ENCODE assay signal across 8 mouse cellular contexts in genomic region chrX:93289076-93289475, GRCm38 (mm10). TPM values are rescaled to one million over a fixed set of nuclear protein-coding genes. Genes with fewer than 3 reads are reported as not detected.
DNase-seq lines count a peak whose midpoint lies in the region; ATAC-seq and TF ChIP-seq lines count a peak whose summit lies in the region.

No protein-coding gene starts in this region.

- H3K9me3 ChIP-seq in heart, postnatal 0 days (replicated peaks; ENCODE audit: control insufficient read depth, low read length) = peaks cover 3% of the 10 kb centered on the region; the same call in 1 of the 2 replicates
- H3K9me3 ChIP-seq in hindbrain, embryonic 13.5 days = no peaks in the 10 kb centered on the region
- no peaks in the 10 kb centered on the region for H3K9me3 ChIP-seq in midbrain, embryonic 14.5 days (ENCODE audit: control insufficient read depth, low read length)

- 15% methylated on average over 26 of the region's 37 CpGs for WGBS in heart, postnatal 0 days
- 16% methylated on average over 37 of the region's 37 CpGs for WGBS in hindbrain, embryonic 13.5 days
- 25% methylated on average over 37 of the region's 37 CpGs for WGBS in midbrain, embryonic 14.5 days

- H3K9ac ChIP-seq in heart, postnatal 0 days (replicated peaks; ENCODE audit: low read depth, low read length) = no peak overlapping the region
- peak overlapping the region; percentile 51; the same call in 1 of the 2 replicates for H3K9ac ChIP-seq in hindbrain, embryonic 13.5 days
- H3K9ac ChIP-seq in midbrain, embryonic 14.5 days (replicated peaks; ENCODE audit: low read length) = no peak overlapping the region; the same call in 1 of the 2 replicates

- no peak overlapping the region for H3K27ac ChIP-seq in heart, postnatal 0 days (ENCODE audit: low read depth)
- no peak overlapping the region for H3K27ac ChIP-seq in hindbrain, embryonic 13.5 days
- no peak overlapping the region for H3K27ac ChIP-seq in midbrain, embryonic 14.5 days (replicated peaks; ENCODE audit: low read depth, low read length)

- TF ChIP-seq CTCF in heart, postnatal 0 days (IDR thresholded peaks at IDR 0.05; ENCODE audit: low read depth) = no peak
- TF ChIP-seq CTCF in brain, embryonic 14.5 days (IDR thresholded peaks at IDR 0.05; ENCODE audit: borderline replicate concordance, extremely low read depth, insufficient read depth, insufficient read length) = no peak

- H3K4me3 ChIP-seq in heart, postnatal 0 days (ENCODE audit: low read depth, low read length) = peak overlapping the region; percentile 46
- peak overlapping the region; percentile 35 for H3K4me3 ChIP-seq in hindbrain, embryonic 13.5 days
- peak overlapping the region; percentile 36 for H3K4me3 ChIP-seq in midbrain, embryonic 14.5 days (replicated peaks; ENCODE audit: low read depth, low read length)

- no peaks in the 10 kb centered on the region for H3K36me3 ChIP-seq in heart, postnatal 0 days (replicated peaks; ENCODE audit: control insufficient read depth, insufficient read depth, low read length)
- no peaks in the 10 kb centered on the region for H3K36me3 ChIP-seq in hindbrain, embryonic 13.5 days
- no peaks in the 10 kb centered on the region for H3K36me3 ChIP-seq in midbrain, embryonic 14.5 days (ENCODE audit: control insufficient read depth, insufficient read depth, low read length)

- no peaks in the 10 kb centered on the region for H3K4me1 ChIP-seq in heart, postnatal 0 days (ENCODE audit: control insufficient read depth, insufficient read depth)
- H3K4me1 ChIP-seq in hindbrain, embryonic 13.5 days (replicated peaks) = peaks cover 10% of the 10 kb centered on the region
- H3K4me1 ChIP-seq in midbrain, embryonic 14.5 days (ENCODE audit: control insufficient read depth, insufficient read depth, low read length) = no peaks in the 10 kb centered on the region

- no peak for TF ChIP-seq EP300 in heart, postnatal 0 days (IDR thresholded peaks at IDR 0.05; ENCODE audit: low read depth)

- peak overlapping the region; percentile 65 for H3K4me2 ChIP-seq in heart, postnatal 0 days (ENCODE audit: low read depth, low read length)
- peak overlapping the region; percentile 54 for H3K4me2 ChIP-seq in hindbrain, embryonic 13.5 days
- H3K4me2 ChIP-seq in midbrain, embryonic 14.5 days (ENCODE audit: low read length) = peak overlapping the region; percentile 58

- DNase-seq in heart, postnatal 0 days (ENCODE audit: low spot score) = no peak
- no peak for DNase-seq in heart, adult 9 months (ENCODE audit: low spot score in 2 of 2)
- peak; percentile 34 for DNase-seq in brain, embryonic 14.5 days (ENCODE audit: low read depth)
- peak; percentile 25 for DNase-seq in midbrain, embryonic 14.5 days
- DNase-seq in T-cell, adult 2 months (ENCODE audit: low spot score) = no peak
- DNase-seq in layer of hippocampus, postnatal 14 days (ENCODE audit: low spot score in 2 of 2) = no peak
- no peak for DNase-seq in urinary bladder, postnatal 4 days (ENCODE audit: low spot score in 2 of 2)

- no peak for ATAC-seq in heart, postnatal 0 days (ENCODE audit: insufficient read depth, low read depth)
- no peak for ATAC-seq in hindbrain, embryonic 13.5 days (ENCODE audit: low FRiP score)
- ATAC-seq in midbrain, embryonic 14.5 days (ENCODE audit: low FRiP score, low TSS enrichment) = no peak

- no peak for TF ChIP-seq POLR2A in brain, embryonic 14.5 days (IDR thresholded peaks at IDR 0.05; ENCODE audit: borderline replicate concordance, extremely low read depth, insufficient read depth, insufficient read length, poor library complexity, severe bottlenecking)

- peaks cover 90% of the 10 kb centered on the region for H3K27me3 ChIP-seq in heart, postnatal 0 days (ENCODE audit: control insufficient read depth, insufficient read depth, low read length)
- H3K27me3 ChIP-seq in hindbrain, embryonic 13.5 days = peaks cover 79% of the 10 kb centered on the region
- peaks cover 63% of the 10 kb centered on the region for H3K27me3 ChIP-seq in midbrain, embryonic 14.5 days (ENCODE audit: control insufficient read depth, insufficient read depth, low read length)

RNA-seq across cellular contexts. Expression of gene Arx, which starts 2.8 kb away (rescaled TPM):
- not detected in 2 replicates for total RNA-seq in heart, postnatal 0 days (2014; rRNA removed; ENCODE audit: low replicate concordance)
- polyA plus RNA-seq in heart, postnatal 0 days (2015; fragmentation: Nextera tagmentation; extraction: Ambion mirVana) = not detected in 2 replicates
- polyA plus RNA-seq in brain, embryonic 14.5 days (2012; rRNA removed) = 47.6 and 100 TPM in 2 replicates
- polyA plus RNA-seq in hindbrain, embryonic 13.5 days (2015; fragmentation: Nextera tagmentation; extraction: Ambion mirVana) = 1.5 and 1.8 TPM in 2 replicates
- 0.70 and 1.0 TPM in 2 replicates for polyA plus RNA-seq in midbrain, embryonic 14.5 days (2014; fragmentation: Nextera tagmentation; extraction: Ambion mirVana)
- total RNA-seq in layer of hippocampus, postnatal 14 days (2021) = 10 to 100 TPM; 14.8 to 16.8 TPM

Comparison
In these comparisons a context has a peak if more than half of its experiments do, and no peak if none do; other contexts are left out.
1. DNase-seq: peak in brain, embryonic 14.5 days (single experiment) and midbrain, embryonic 14.5 days (single experiment); none in heart, postnatal 0 days (single experiment), heart, adult 9 months (0 of 2), T-cell, adult 2 months (single experiment), layer of hippocampus, postnatal 14 days (0 of 2) and urinary bladder, postnatal 4 days (0 of 2).
2. RNA of gene Arx, which starts 2.8 kb away (polyA plus RNA-seq): 47.6 to 100 TPM in brain, embryonic 14.5 days; 1.5 to 1.8 TPM in hindbrain, embryonic 13.5 days, 0.70 to 1.0 TPM in midbrain, embryonic 14.5 days and not detected in heart, postnatal 0 days; every median in the first group is over 10 times any median in the second.
3. Peak in every context shown above with its lines, with median percentiles within 50 percentile points of each other: H3K4me2 ChIP-seq and H3K4me3 ChIP-seq.